Mouse (Mus musculus) heart, postnatal 25 days (tissue): ENCODE measurements around the gene Ccna1. TPM values are rescaled to one million over a fixed set of nuclear protein-coding genes. Genes with fewer than 3 reads are reported as not detected.

Experiments
- DNase-seq: peaks from one replicate; pipeline ENCODE4 v3.0.0; 2022; ENCODE audit warnings: low spot score
- intact Hi-C: fragments of 180-260 bp; cut with DNase I; formaldehyde crosslinking; loops from one replicate; pipeline ENCODE4 v1.15.1; 2025
- total RNA-seq, 2 experiments: library from RNA; stranded (reverse); gene quantifications; 2 replicates each; pipeline ENCODE4 v1.2.3; 2021

The Ccna1 gene
- not detected for total RNA-seq

DNA sequence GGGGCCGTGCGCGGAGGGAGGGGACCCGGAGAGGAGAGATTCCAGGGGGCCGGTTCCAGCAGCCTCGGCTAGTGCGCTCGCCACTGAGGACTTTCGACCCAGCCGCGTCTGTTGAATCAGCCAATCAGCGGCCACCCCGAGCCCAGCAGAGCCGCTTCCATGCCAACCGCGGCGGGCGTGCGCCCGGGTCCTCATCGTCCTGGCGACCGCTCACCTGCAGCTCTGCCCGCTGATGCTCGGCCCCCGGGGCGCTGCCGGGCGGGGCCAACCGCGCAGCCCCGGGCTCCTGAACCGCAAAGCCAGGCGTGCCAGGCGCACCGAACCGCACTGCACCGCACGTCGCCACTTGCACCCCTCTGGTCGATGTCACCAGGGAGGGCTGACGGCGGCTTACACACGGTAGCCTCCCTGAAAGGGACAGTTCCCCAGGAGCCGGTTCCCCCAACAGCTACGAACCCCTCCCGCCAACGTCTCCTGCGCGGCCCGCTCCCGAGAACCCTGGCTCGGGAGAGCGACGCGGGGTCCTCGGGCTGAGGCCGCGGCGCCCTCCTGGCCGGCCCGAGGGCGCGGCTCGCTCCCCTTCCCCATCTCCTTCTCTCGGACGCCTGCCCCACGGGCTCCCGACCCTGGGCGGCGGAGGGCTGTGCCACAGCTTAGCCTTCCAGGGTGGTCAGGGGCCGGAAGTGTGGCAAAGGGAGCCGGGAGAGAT is at the start of gene Ccna1:
TSS of gene Ccna1 (minus strand) at position 464 of the 709 bp plus-strand sequence.
- intact Hi-C loops = no loop called here
- peak; percentile 17 for DNase-seq

DNA sequence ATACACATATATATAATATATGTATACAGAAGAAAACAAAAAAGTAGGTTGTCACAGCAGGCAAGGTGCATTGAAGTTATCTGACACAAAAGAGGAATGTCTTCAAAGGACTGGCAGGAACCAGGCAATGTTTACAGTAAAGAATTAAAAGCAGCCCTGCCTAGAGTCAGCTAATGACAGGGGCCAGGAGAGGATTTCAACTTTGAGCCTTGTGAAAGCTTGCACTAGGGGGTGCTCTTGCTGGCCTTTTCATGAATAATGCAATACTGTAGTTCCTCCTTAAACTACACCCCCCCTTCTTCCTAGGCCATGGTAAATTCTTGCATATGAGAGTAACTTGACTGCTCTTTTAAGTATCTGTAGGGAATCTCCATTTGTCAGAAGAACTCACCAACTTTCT is 45.8 kb upstream of the Ccna1 start:
- intact Hi-C loops = no loop called here
- DNase-seq = no peak

DNA sequence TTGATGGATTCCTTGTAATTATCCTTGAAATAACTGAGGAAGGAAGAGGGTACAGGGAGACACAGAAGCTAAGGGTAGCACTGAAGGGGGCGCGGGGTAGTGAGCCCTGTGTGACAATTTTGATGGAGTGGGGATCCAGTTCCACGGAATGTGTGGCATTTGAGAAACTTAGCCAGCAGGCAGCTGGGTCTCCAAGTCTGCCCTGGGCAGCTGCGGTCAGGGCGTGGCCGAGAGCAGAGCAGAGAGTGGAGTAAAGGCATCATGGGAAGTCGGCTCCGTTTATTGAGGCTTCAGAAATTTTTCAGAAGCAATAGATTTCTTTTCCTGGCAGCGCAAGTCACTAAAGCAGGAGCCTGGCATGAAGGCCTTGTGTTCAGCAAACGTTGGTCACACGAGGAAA is 43.7 kb upstream of the Ccna1 start:
- DNase-seq = no peak
- intact Hi-C loops = no loop called here

DNA sequence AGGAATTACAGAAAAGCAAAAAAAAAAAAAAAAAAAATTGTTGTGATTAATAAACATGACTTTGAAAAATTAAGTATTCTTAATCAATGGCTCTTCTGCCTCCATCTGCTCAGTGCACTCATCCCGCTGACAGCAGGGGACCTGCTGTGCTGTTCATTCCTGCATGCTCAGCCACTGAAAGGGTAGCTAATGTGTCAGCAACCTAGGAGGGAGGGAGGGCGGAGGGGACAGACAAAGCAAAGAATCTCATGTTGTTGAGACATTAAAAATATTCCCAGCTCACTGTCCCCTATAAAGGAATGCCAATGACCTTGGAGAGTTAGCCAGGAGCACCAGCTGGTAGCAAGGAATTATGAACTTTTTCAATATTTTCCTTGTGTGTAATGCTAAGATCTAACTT is 42.7 kb upstream of the Ccna1 start:
- intact Hi-C loops = no loop called here
- DNase-seq = no peak

DNA sequence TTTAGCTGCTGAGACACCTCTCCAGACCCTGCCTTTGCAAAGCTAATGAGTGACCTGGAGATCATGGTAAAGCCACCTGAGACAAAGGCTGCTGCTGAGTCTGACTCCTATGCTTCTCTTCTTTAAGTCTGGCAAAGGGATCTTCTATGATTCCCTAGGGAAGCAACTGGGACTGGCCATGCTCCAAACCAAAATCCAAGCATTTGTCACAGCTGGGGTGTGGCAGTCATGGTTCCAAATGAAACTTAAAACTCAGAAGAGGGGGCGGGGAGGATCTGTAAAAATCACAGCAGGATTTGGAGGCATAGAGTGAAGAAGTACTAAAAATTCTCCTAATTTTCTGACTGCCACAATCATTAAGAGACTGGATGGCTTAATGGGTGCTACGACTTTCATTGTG is 41.9 kb upstream of the Ccna1 start:
- DNase-seq = no peak
- intact Hi-C loops = no loop called here

DNA sequence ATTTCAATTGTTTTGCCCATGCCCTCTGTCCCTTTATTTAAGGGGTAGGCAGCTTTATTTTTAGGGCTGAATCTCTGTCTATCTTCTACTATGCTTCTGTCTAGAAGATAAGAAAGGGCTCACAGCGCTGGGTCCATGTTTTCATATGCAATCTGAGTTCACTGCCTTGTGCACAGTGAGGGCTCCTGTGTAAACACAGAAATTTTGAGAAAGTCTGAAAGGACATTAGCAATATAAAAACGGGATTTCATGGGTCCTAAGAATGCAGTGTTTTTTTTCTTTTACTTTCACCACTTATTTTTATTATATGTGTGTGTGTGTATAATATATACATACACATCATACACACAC is 41.3 kb upstream of the Ccna1 start:
- no peak for DNase-seq
- intact Hi-C loops = no loop called here

DNA sequence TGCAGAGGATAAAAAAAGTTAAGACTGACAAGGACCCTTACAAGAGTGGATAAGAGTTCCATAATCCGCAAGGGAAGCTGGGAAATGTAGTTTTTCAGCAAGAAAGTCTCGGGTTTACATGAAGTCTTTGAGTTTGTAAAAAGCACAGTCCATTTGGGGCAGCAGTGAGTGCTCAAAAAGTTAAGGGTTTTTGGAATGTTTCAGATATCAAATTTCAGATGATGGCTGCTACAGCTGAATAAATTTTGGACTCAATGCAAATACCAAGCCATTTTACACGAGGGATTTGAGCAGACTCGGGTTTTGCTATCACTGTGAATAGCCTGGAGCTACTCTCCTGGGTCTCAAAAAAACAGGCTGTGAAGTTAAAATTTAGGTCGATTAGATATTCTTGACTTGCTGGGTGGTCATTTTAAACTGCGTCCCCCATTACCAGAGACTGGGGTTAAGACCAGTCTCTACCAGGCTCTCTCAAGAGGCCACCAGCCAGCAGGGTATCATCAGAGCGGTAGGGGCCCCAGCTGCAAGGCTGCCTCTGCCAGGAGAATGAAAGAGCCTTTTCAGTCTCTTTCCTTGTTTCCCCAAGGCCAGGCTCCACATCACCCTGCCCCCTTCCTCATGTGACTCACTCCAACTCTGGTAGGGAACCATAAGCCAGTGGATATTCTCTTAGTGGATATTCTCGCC is 40.8 kb upstream of the Ccna1 start:
- no peak for DNase-seq
- intact Hi-C loops = no loop called here

DNA sequence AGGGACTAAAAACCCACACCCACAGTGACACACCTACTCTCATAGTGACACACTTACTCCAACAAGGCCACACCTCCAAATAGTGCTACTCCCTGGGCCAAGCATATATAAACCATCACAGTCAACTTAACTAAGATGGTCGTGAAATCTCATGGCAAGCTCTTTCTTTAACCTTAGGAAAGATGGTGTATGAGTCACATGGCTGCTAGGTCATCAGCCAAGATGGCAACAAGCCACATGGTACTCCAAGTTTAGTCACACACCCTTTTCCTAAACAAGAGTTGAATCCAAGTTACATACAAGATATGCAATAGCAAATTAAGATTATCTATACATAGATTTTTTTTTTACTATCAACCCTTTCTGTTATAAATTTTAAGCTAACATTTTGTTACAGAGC is 37.9 kb upstream of the Ccna1 start:
- DNase-seq = no peak
- intact Hi-C loops = no loop called here

DNA sequence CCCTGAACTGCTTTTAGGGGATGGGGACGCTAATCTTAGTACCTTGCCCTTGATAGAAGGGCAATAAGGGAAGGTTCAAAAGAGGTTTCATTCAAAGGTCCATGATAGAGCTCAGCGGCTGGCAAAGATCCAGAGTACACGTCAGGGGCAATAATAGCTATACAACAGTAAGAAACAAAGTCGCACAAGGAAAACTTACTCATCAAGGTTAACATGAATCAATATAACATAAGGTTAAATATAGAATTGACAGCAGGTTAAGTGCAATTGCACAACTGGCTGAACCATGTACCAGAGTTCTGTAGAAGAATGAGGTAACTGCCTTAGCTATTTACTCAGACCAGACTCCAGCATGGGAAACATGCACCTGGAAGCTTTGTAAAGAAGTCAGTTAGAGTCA is 34.0 kb upstream of the Ccna1 start:
- intact Hi-C loops = no loop called here
- DNase-seq = no peak

DNA sequence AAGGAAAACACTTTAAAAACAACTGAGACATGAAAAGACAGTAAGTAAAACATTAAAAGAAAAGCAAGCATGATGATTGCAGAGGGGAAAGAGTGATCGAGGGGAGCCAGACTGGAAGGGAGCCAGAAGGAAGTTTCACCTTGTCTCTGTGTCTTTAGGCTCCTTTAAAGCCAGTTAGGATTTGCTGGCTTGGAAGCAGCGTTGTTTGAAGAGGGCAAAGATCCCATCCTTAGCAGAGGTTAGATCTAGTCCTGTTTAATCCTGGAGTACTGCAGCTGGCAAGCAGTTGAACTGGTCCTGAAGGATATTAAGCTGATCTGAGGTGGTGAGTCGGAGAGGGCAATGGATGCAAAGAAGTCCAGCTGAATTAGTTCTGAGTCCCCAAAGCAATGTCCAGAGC is 33.5 kb upstream of the Ccna1 start:
- DNase-seq = no peak
- intact Hi-C loops = no loop called here

DNA sequence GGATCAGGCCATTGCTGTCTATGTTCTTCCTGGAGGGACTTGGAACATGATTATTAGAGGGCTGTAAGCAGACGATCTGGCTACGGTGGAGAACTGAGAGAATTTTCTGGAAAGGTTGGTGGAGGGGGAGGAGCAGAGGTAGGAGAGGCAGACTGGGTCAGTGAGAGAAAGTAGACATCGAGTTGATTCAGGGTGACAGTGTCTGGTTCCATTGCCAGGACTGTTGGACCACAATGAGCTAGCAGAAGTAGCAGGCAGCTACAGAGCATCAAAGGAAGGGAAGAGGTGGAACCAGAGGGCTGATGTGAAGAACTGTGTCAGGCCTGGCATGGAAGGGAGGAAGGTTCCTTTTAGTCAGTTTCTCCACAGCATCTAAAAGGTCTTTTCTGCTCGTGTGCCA is 33.1 kb upstream of the Ccna1 start:
- intact Hi-C loops = no loop called here
- DNase-seq = no peak

DNA sequence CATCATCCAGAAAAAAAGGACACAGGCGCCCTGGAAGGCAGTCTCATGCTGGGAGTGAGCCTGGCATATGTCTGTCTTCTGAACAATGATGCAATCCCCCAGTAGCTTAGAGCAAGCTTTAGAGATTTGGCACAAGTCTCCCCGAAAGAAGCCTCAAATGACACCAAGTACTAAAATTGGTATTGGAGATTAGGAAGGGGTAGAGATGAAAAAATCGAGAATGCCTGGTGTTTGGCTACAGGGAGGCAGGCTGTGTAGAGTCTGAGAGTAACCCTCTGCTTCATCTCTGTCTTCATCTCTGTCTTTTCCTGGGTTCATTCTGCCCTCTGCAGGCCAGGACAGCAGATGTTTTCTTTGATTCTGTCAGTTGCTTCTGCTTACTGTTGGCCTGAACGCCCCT is 32.1 kb upstream of the Ccna1 start:
- no peak for DNase-seq
- intact Hi-C loops = no loop called here

DNA sequence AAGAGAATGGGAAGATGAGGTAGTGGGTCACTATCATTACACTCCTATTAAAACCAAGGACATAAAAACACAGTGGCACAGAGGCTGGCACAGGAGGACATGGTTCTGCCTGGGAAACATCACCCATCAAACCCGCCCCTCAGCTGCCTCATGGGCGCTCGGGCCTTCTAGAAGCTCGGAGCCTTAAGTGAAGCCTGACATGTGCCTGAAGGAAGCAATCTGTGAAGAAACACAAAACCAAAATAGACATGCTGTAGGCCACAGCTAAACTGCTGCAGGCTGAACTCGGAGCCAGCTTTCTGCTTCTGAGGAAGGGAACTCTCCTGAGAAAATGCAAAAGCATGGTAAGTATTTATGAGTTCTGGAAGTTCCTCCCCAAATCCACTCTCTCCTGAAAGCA is 31.6 kb upstream of the Ccna1 start:
- intact Hi-C loops = no loop called here
- no peak for DNase-seq

DNA sequence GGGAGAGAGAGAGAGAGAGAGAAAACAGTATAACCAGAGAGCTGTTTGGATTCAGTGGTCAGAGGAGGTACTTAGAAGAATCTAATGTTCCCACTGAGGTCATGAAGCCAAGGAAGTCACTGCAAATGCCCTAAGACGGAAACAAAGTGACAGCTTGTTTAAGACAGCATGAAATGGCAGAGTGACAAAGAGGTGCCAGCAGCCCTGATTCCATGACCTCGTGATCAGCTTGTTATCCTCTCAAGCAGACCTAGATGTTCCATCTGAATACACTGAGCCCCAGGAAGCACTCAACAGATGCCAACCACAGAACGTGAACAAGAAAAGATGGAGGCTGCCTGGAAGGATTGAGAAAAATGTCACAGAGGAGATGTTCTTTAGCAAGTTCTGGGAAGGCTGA is 30.4 kb upstream of the Ccna1 start:
- intact Hi-C loops = no loop called here
- no peak for DNase-seq

DNA sequence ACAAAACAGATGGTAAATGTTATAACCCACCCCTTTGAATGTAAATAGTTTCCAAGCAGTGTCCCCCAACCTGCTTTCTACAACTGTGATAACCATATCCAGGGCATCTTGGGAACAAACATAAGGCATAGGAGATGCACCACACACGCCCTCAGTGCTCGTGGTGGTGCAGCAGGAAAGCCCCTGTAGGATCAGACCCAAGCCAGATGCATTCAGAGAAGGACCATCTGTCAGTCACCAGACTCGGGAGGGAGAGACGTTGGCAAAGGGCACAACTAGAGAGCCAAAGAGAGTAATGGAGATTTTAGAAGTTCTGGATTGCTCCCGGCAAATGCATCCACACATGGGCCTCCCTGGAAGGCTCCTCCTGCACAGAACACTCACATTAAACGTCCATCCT is 29.5 kb upstream of the Ccna1 start:
- DNase-seq = no peak
- intact Hi-C loops = no loop called here

DNA sequence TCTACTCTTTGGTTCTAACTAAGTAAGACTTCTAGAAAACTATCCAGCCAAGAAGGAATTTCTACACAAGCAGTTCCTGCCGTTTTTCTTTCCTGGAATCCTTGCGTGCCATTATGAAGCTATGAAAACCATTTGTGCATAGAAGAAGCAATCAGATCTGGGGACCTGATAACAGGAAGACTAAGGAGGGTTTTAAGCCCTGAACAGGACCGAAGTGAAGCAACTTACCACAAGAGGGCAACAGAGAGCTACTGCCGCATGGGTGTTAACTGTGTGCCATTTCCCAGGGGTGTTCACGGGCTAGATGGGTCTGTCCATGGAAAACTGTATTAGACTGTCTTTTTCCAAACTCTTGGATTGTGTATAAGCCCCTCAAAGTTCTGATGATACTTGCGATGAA is 24.8 kb upstream of the Ccna1 start:
- DNase-seq = peak; percentile 37
- intact Hi-C loops = loop anchor here (1.0 to 2.0 kb wide), 3 partner anchors 31 to 275 kb away; no protein-coding TSS in a partner anchor

DNA sequence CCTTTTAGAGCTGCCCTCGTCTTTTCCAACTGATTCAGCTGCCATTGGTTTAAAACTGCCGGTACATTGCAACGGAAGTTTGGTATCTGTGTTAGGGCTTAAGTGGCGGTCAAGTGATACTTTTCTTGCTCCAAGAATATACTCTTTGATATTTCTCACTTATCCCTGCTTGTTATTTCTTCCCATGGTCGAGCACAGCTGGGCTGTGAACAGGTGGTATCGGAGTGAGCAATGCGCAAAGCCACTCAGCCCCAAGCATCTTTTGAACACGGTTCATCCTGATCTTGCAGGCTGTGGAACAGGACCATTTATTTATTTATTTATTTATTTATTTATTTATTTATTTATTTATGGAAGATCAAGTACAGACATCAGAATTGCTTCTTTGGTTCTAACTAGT is 24.3 kb upstream of the Ccna1 start:
- no peak for DNase-seq
- intact Hi-C loops = loop anchor here (1.0 to 2.0 kb wide), 3 partner anchors 31 to 275 kb away; no protein-coding TSS in a partner anchor

DNA sequence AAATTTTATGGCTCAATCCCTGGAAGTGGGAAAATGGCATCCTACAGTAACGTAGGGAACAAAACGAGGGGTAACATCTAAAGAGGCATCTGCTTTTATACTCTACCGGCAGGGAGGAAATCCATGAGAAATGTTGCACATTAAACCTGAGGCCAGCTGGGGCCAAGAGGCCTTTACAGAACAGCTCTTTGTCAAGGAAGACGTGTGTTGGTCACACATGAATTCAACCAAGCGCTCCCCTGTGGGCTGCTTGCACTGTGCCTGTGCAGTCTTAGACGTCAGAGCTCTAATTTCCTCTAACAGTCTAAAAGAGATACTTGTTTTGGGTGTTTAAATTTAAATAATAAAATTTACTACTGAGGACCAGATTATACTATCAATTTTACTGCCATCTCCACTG is 22.9 kb upstream of the Ccna1 start:
- intact Hi-C loops = no loop called here
- DNase-seq = no peak

DNA sequence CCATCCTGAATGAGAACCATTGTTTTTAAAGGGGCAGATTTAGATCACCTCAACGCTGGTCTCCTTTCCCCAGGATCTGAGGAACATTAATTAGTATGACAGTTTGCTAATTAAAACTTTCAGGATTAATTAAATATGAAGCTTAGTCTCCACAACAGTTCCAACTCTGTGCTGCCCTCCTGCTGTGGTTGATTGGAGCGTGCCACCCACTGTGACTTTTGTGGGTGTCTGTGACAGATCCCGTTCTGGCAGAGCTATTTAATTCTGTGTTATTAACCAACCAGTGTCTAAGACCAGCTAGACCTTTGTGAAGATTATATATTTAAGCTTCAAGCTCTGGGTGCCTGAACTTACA is 20.0 kb upstream of the Ccna1 start:
- intact Hi-C loops = no loop called here
- DNase-seq = no peak

DNA sequence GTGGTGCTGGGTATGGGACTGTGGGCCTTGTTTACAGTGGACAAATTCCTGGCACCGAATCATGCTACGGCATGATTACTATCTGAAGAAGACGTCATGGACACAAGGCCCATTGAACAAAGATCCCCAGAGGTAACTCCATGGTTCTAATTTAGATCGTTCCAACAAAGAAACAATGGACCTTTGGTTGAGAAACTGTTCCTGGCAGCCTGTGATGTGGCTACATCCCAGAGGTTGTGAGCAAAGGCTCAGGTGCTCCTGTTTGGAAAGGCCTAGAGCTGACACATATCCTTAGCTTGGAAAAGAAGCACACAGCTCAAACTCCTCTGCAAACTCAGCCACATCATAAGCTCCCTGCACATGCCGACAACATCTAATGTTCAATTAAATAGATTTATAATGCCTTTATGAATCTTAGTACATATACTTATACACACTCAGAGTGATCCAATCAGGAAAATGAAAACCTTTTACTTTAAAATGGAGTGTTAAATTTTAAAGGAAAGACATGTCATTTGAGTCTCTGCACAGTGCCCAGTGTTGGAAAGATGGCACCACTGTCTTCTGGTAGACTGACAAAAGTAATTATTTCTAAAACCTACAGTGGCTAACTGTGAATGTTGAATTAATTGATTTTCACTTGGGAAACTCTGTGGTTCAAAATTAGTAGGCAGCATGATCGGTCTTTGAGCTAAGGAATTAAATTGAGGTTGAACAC is 19.4 kb upstream of the Ccna1 start:
- intact Hi-C loops = no loop called here
- DNase-seq = no peak

DNA sequence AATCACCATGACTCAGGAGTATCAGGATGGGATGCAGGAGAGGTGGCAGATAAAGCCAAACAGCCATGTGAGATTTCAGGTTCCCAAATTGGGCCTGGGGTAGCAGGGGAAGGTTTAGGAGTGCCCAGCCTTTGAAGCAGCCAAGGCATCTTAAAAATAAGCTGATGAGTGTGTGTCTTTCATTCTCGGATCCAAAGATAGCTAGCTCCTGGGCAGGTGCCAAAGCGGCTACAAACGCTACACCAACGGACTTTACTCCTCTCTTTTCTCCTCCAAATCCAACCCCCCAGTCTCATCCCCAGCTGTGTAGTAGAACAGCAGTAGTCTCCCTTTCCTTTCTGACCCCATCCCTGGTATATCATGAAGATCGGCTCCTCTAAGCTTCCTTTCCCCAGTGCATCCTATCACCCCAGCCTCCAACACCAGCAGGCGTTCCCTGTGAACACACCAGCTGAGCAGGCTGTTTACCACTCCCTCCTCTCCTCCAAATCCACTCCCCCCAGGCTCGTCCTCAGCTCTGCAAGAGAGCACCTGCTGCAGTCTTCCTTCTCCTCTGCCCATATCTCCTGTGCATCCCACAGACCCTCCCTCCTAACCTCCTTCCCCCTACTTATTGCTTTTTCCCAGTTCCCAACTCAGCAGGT is 12.6 kb upstream of the Ccna1 start:
- DNase-seq = no peak
- intact Hi-C loops = loop anchor here (5.0 kb wide), 1 partner anchor 61 kb away; no protein-coding TSS in a partner anchor
